Mouse (Mus musculus) intestine, embryonic 16.5 days (tissue): ENCODE measurements around the gene Ripor2. TPM values are rescaled to one million over a fixed set of nuclear protein-coding genes. Genes with fewer than 3 reads are reported as not detected.

Experiments
- ATAC-seq: fragments of 200-750 bp; cut with Nextera tagmentation; 2 replicates; pipeline ENCODE4 v1.8.0; 2017; ENCODE audit warnings: moderate TSS enrichment, moderate library complexity
- H3K27ac ChIP-seq: fragments of 300-500 bp; sonication (generic); 2 replicates; pipeline ENCODE4 v1.5.1; 2014; ENCODE audit warnings: mild to moderate bottlenecking, low read length
- H3K27me3 ChIP-seq: fragments of 300-500 bp; sonication (generic); replicated peaks from 2 replicates; pipeline ENCODE4 v1.6.1; 2014; ENCODE audit warnings: low read length, control low read depth, mixed read lengths; ENCODE audit not compliant: control insufficient read depth, insufficient read depth
- H3K36me3 ChIP-seq: fragments of 300-500 bp; sonication (generic); 2 replicates; pipeline ENCODE4 v1.6.1; 2014; ENCODE audit warnings: low read length, control low read depth; ENCODE audit not compliant: control insufficient read depth, insufficient read depth
- H3K4me1 ChIP-seq: fragments of 300-500 bp; sonication (generic); 2 replicates; pipeline ENCODE4 v1.6.1; 2014; ENCODE audit warnings: low read length, control low read depth, mixed read lengths; ENCODE audit not compliant: control insufficient read depth, insufficient read depth
- H3K4me2 ChIP-seq: fragments of 300-500 bp; sonication (generic); 2 replicates; pipeline ENCODE4 v1.6.1; 2014; ENCODE audit warnings: low read depth, low read length, control low read depth
- H3K4me3 ChIP-seq: fragments of 300-500 bp; sonication (generic); 2 replicates; pipeline ENCODE4 v1.5.1; 2014; ENCODE audit warnings: mild to moderate bottlenecking, low read length
- H3K9ac ChIP-seq: fragments of 300-500 bp; sonication (generic); 2 replicates; pipeline ENCODE4 v1.6.1; 2014; ENCODE audit warnings: low read depth, low read length
- H3K9me3 ChIP-seq: fragments of 300-500 bp; sonication (generic); 2 replicates; pipeline ENCODE4 v1.6.1; 2016; ENCODE audit warnings: low read length, control low read depth; ENCODE audit not compliant: control insufficient read depth
- WGBS: fragments of 180-500 bp; shearing (Covaris S2); extraction: QIAGEN DNeasy Blood & Tissue Kit; methylation state at CpG from one replicate; pipeline ENCODE4 v1.1.7; 2014; 5-methylcytosine and 5-hydroxymethylcytosine counted together
- polyA plus RNA-seq: library from polyadenylated mRNA; unstranded; fragments of >200 nt; fragmentation: Nextera tagmentation; extraction: Ambion mirVana; gene quantifications from 2 replicates; pipeline ENCODE4 v1.2.1, GENCODE M21; 2015

Ripor2 gene
- polyA plus RNA-seq, 1 experiment from 2014 or later = 1.7 TPM

DNA sequence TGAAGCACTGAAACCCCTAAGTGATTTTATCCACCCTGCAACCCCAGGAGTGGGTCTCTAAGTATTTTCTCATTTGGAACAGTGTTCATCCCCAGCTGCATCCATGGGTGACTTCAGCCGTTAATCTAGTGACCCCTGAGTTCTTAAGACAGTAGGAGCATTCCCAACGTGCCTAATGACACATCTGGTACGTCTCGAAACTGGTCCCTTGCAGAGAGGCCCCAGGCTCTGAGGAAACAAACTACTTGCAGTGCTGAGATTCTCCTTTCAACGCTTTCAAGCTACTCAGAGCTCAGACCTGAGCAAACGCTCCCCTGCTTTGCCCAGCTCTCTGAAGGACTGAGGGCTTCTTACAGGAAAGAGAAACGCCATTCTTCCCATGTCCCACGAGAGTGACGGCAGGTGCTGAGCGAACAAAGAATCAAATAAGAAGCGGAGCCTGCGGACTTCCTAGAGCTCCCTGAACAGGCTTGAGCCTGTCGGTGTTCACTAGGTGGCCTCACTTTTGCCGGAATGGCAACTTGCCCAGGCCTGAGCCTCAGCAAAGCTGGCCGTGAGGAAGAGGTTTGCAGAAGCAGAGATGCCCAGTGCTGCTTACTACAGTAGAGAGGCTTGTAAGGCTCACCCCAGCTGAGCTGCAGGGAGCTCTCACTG lies 97.2 kb downstream of the Ripor2 start:
- Histone ChIP-seq H3K27me3 (no peaks in the 10 kb centered on the region), H3K9ac (no peak overlapping the region), H3K4me2 (no peak overlapping the region), H3K4me1 (no peaks in the 10 kb centered on the region), H3K36me3 (no peaks in the 10 kb centered on the region), H3K9me3 (no peaks in the 10 kb centered on the region), H3K4me3 (no peak overlapping the region), H3K27ac (no peak overlapping the region)
- no peak for ATAC-seq
- WGBS = 44% methylated on average over 15 of the region's 15 CpGs

DNA sequence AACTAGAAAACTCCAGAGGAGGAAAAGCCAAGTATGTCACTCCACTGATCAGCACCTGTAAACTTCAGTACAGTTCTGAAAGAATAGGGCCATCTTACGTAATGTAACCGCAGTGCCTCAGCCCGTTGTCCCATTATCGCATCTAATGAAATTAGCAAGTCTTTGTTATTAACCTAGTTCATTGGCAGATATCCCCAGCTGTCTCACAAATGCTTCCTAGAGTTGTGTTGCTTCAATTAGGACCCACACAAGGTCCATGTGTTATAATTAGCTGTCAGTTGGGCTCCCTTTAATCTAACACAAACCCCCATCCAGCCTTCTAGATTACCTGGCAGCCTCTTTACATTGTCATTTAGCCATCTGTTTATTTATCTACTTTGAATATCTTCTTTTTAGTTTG lies 99.0 kb downstream of the Ripor2 start:
- Histone ChIP-seq H3K4me1 (no peaks in the 10 kb centered on the region), H3K27me3 (no peaks in the 10 kb centered on the region), H3K4me2 (no peak overlapping the region), H3K9me3 (no peaks in the 10 kb centered on the region), H3K4me3 (no peak overlapping the region), H3K36me3 (no peaks in the 10 kb centered on the region), H3K27ac (no peak overlapping the region), H3K9ac (no peak overlapping the region)
- 93% methylated on average over 4 of the region's 4 CpGs for WGBS
- ATAC-seq = no peak

DNA sequence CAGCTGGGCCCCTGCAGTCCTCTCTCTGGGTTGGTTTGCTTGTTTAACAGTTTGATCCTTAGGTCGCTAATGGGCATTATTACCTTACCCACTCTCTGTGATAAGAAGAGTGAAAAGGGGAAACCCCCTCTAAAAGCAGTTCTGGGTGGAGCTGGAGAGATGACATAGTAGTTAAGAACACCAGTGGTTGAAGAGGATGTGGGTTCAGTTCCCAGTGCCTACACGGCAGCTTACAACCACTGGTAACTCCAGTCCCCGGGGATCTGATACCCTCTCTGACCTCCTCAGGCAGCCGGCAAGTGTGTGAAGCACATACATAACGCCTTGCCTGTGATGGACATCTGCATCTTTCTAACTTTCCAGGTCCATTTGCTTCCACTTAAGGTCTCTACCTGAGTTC lies 100.4 kb downstream of the Ripor2 start:
- Histone ChIP-seq H3K9me3 (no peaks in the 10 kb centered on the region), H3K4me3 (no peak overlapping the region), H3K9ac (no peak overlapping the region), H3K4me2 (no peak overlapping the region), H3K36me3 (no peaks in the 10 kb centered on the region), H3K4me1 (no peaks in the 10 kb centered on the region; the same call in 1 of the 2 replicates), H3K27ac (no peak overlapping the region), H3K27me3 (no peaks in the 10 kb centered on the region)
- WGBS = 69% methylated on average over 5 of the region's 5 CpGs
- ATAC-seq = no peak

DNA sequence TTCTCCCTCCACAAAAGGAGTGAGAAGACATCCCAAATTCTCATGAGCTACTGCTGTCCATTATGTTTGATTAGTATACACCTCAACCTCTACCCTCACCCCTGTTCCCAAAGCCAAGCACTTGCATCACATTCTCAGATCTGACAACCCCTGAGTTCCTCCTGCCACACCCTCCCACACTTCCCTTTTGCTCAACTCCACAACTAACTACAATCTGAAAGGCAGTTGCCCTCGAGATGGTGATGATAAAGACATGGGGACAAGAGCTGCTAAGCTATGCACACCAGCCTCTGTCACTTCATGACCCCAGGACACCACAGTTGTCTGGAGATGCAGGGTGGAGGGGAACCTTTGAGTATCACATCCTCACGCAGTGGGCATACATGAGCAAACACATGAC lies 102.5 kb downstream of the Ripor2 start:
- H3K4me1 ChIP-seq = no peaks in the 10 kb centered on the region; the same call in 1 of the 2 replicates
- H3K9ac ChIP-seq = no peak overlapping the region
- H3K4me2 ChIP-seq = no peak overlapping the region
- 60% methylated on average over 2 of the region's 2 CpGs for WGBS
- H3K4me3 ChIP-seq = no peak overlapping the region
- no peaks in the 10 kb centered on the region for H3K9me3 ChIP-seq
- H3K36me3 ChIP-seq = no peaks in the 10 kb centered on the region
- ATAC-seq = no peak
- H3K27ac ChIP-seq = no peak overlapping the region
- no peaks in the 10 kb centered on the region for H3K27me3 ChIP-seq

DNA sequence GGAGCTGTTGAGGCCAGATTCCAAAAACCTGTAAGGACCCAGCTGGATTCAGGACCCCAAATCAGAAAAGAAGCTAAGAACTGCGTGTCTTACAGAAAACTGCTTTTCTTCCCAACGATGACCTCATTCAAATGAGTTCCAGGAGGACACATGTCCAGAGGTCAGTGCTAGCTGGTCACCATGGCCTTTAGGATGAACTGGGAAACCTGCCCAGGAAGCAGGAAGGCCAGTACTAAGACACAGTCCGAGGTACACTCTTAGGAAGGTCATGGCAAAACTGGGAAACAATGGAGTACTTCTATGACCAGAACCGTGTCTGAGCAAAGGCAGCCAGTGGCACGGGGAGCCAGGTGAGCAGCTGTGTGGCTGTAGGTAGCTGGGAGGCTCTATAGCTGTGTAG lies 103.9 kb downstream of the Ripor2 start:
- no peaks in the 10 kb centered on the region; the same call in 1 of the 2 replicates for H3K4me1 ChIP-seq
- H3K27me3 ChIP-seq = no peaks in the 10 kb centered on the region
- no peak overlapping the region for H3K9ac ChIP-seq
- H3K4me3 ChIP-seq = no peak overlapping the region
- H3K4me2 ChIP-seq = no peak overlapping the region
- ATAC-seq = no peak
- H3K27ac ChIP-seq = no peak overlapping the region
- H3K36me3 ChIP-seq = no peaks in the 10 kb centered on the region
- 78% methylated on average over 5 of the region's 5 CpGs for WGBS
- no peaks in the 10 kb centered on the region for H3K9me3 ChIP-seq

DNA sequence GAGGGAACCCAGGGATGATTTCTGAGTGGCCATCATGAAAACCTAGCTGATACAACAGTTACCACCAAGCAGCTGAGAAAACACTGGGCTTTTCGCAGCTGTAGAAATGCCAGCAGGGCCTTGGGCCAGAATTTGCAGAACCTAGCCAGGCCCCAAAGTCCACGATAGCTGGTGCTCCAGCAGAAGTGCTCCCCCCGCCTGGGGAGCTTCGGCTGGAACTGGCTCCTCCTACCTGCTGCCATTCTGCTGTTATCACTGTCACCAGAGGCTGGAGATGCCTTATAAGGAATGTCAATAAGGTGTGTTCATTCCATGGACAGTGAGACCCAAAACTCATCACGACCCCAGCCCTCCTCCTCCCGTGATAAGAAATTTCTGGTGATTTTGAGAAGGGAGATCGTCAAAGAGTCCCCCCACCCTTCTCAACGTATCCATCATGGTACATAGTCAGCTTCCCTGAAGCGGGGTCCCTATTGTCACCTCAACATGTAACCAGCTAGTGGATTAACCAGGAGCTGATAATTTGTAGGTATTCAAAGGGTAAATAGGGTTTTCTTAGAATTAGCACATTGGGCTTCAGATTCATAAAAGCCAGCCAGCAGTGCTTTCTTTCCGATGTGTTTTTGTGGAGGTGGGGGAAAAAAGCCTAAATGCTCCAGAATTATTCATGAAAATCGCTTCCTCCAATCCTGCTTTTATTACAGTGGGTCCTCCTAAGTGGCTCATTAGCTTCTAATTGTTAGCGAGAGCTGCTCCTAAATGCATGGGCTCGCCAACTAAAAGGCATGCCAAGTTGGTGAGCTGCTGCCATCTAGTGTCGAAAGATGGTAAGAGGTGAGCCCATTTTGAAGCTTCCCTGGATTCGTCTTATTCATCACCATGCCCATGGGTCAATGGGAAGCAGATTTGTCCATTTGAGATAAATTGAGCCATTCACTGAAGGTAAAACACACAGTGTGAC lies 105.0 kb downstream of the Ripor2 start:
- WGBS = 34% methylated on average over 15 of the region's 15 CpGs
- Histone ChIP-seq H3K36me3 (no peaks in the 10 kb centered on the region), H3K27ac (no peak overlapping the region), H3K4me3 (no peak overlapping the region), H3K4me2 (peak overlapping the region; percentile 15; the same call in 1 of the 2 replicates), H3K4me1 (no peaks in the 10 kb centered on the region; the same call in 1 of the 2 replicates), H3K9ac (no peak overlapping the region), H3K9me3 (no peaks in the 10 kb centered on the region), H3K27me3 (no peaks in the 10 kb centered on the region)
- no peak for ATAC-seq

DNA sequence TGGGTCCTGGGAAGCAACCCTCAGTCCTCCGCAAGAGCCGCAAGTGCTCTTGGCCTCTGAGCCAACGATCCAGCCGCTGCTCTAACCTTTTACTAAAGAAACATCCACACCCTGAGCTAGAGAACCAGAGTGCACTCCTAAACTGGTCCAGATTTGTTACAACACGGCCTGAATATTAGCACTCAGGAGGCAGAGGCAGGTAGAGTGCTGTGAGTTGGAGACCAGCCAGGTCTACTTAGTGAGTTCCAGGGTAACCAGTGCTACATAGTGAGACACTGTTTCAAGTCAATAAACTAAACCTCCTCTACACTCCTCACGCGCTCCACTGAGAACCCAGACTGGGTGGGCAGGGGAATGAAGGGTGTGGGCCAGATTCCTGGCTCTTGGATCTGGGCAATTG lies 111.3 kb downstream of the Ripor2 start:
- Histone ChIP-seq H3K4me2 (no peak overlapping the region), H3K27ac (no peak overlapping the region), H3K36me3 (no peaks in the 10 kb centered on the region), H3K4me1 (no peaks in the 10 kb centered on the region), H3K27me3 (no peaks in the 10 kb centered on the region), H3K9ac (no peak overlapping the region), H3K4me3 (no peak overlapping the region), H3K9me3 (no peaks in the 10 kb centered on the region)
- 86% methylated on average over 7 of the region's 7 CpGs for WGBS
- no peak for ATAC-seq

DNA sequence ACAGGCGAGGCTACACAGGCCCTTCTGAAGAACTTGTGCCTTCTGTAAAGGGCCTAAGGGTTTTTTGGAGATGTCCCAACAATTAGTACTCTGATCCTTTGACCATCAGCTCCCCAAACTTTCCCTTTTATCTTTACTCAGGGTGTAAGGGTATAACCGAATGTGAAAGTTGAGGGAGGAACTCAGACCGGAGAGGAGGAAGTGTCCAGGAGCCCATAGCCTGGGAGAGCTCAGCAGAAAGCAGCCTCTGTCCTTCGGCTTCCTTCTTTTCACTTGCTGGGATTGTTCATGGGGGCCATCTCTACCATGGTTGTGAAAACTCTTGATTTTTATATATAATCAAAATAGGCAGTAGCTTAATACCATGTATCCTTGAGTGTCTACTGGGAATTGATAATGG lies 116.8 kb downstream of the Ripor2 start:
- no peak overlapping the region for H3K9ac ChIP-seq
- H3K4me3 ChIP-seq = no peak overlapping the region
- H3K4me1 ChIP-seq = no peaks in the 10 kb centered on the region
- no peak overlapping the region for H3K27ac ChIP-seq
- no peak overlapping the region for H3K4me2 ChIP-seq
- H3K36me3 ChIP-seq = no peaks in the 10 kb centered on the region
- 84% methylated on average over 4 of the region's 4 CpGs for whole genome bisulfite sequencing
- H3K27me3 ChIP-seq = no peaks in the 10 kb centered on the region
- H3K9me3 ChIP-seq = no peaks in the 10 kb centered on the region
- no peak for ATAC-seq

DNA sequence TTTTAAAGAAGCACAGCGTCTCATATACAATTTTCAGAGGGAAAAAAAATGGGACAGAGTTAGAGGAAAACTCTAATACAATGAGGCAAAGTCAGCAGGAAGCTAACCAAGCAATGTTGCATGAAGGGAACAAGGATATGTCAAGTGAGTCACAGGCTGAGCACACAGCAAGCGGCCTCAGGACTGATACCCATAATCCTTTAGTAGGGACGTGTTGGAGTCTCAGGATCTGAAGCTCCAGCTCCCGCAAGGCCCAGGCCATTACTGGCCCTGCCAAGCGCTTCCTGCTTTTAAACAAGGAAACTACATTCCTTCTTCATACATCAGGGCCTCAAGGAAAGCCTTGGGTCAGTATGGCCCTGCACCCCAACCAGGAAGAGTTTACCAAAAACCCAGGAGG lies 120.1 kb downstream of the Ripor2 start:
- H3K9me3 ChIP-seq = no peaks in the 10 kb centered on the region
- no peak overlapping the region for H3K27ac ChIP-seq
- 77% methylated on average over 5 of the region's 5 CpGs for WGBS
- no peaks in the 10 kb centered on the region for H3K4me1 ChIP-seq
- no peak for ATAC-seq
- H3K36me3 ChIP-seq = no peaks in the 10 kb centered on the region
- H3K4me2 ChIP-seq = no peak overlapping the region
- H3K27me3 ChIP-seq = no peaks in the 10 kb centered on the region
- H3K9ac ChIP-seq = no peak overlapping the region
- no peak overlapping the region for H3K4me3 ChIP-seq
